Mouse (Mus musculus) heart, embryonic 15.5 days (tissue): ENCODE data around the gene Bcl9. TPM values are rescaled to one million over a fixed set of nuclear protein-coding genes. Genes with fewer than 3 reads are reported as not detected.

Source experiments
- ATAC-seq: fragments of 200-750 bp; cut with Nextera tagmentation; replicated peaks from 2 replicates; pipeline ENCODE4 v1.8.0; 2017; ENCODE audit warnings: low read depth, moderate TSS enrichment; ENCODE audit not compliant: insufficient number of reproducible peaks, insufficient read depth, low FRiP score
- H3K27ac ChIP-seq: fragments of 300-500 bp; sonication (generic); 2 replicates; pipeline ENCODE4 v1.5.1; 2015; ENCODE audit warnings: mild to moderate bottlenecking, inconsistent platforms
- H3K27me3 ChIP-seq: fragments of 300-500 bp; sonication (generic); 2 replicates; pipeline ENCODE4 v1.6.1; 2015; ENCODE audit warnings: inconsistent platforms
- H3K36me3 ChIP-seq: fragments of 300-500 bp; sonication (generic); 2 replicates; pipeline ENCODE4 v1.6.1; 2015; ENCODE audit warnings: mild to moderate bottlenecking, inconsistent platforms
- H3K4me1 ChIP-seq: fragments of 300-500 bp; sonication (generic); replicated peaks from 2 replicates; pipeline ENCODE4 v1.6.1; 2015; ENCODE audit warnings: inconsistent platforms
- H3K4me2 ChIP-seq: fragments of 300-500 bp; sonication (generic); 2 replicates; pipeline ENCODE4 v1.6.1; 2015; ENCODE audit warnings: inconsistent platforms, mild to moderate bottlenecking, moderate library complexity
- H3K4me3 ChIP-seq: fragments of 300-500 bp; sonication (generic); 2 replicates; pipeline ENCODE4 v1.5.1; 2015; ENCODE audit warnings: mild to moderate bottlenecking, inconsistent platforms
- H3K9ac ChIP-seq: fragments of 300-500 bp; sonication (generic); 2 replicates; pipeline ENCODE4 v1.6.1; 2015; ENCODE audit warnings: mild to moderate bottlenecking, inconsistent platforms
- H3K9me3 ChIP-seq: fragments of 300-500 bp; sonication (generic); replicated peaks from 2 replicates; pipeline ENCODE4 v1.6.1; 2016; ENCODE audit warnings: inconsistent platforms
- WGBS: fragments of 180-500 bp; shearing (Covaris S2); methylation state at CpG from one replicate; pipeline ENCODE4 v1.1.7; 2015; ENCODE audit warnings: mixed read lengths; 5-methylcytosine and 5-hydroxymethylcytosine counted together
- polyA plus RNA-seq: library from polyadenylated mRNA; unstranded; fragments of >200 nt; fragmentation: Nextera tagmentation; extraction: Ambion mirVana; gene quantifications from 2 replicates; pipeline ENCODE4 v1.2.1, GENCODE M21; 2015

The Bcl9 gene
- 33.0 and 33.5 TPM in 2 replicates for polyA plus RNA-seq

DNA sequence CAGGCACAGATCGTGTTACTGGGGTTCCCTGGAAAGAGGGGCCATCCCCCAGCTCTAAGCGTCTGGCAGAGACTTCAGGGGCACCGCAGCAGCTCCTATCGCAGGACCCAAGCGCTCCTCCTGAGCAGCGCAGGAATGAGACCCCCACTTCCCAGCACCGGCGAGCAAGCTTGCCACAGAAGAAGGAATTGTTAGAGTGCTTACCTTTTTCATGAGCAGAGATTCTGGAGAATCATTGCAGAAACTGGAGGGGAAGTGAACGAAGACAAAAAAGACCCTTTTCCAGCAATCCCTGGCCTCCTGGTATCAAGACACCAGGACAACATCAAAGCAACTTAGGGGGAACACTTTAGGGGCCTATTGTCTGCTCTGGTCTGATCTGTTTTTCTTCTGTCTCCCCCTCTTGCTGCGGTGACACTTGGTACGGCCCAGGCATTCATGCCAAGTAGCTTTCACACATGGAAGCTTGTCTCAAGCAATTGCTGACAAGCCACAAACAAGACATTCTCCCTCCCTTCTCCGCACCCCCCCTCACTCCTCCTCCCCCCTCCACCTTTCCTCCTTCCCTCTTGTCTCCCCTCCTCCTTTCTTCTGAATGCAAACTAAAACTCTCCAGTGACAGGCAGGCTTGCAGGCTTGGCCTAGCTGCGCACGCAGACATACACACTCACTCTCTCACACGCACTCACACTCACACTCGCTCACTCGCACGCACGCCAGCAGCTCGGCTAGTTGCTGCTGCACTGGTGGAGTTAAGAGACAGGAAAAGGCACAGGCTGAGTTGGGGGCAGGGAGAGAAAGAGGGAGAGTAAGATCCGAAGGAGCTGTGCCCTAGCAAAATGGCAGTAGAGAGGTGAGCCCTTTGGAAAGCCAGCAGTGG lies at the start of gene Bcl9:
Bcl9 (minus strand) TSS at position 365 of the 880 bp plus-strand sequence.
- Histone ChIP-seq H3K36me3 (no peaks in the 10 kb centered on the region), H3K27ac (peak within 1 kb of the TSS; percentile 94), H3K4me2 (peak within 1 kb of the TSS; percentile 81), H3K4me1 (peaks cover 33% of the 10 kb centered on the region), H3K27me3 (no peaks in the 10 kb centered on the region), H3K9me3 (no peaks in the 10 kb centered on the region), H3K9ac (peak within 1 kb of the TSS; percentile 80), H3K4me3 (peak within 1 kb of the TSS; percentile 66)
- peak; percentile 71 for ATAC-seq
- WGBS: under 1% methylated on average over 21 of the region's 21 CpGs

DNA sequence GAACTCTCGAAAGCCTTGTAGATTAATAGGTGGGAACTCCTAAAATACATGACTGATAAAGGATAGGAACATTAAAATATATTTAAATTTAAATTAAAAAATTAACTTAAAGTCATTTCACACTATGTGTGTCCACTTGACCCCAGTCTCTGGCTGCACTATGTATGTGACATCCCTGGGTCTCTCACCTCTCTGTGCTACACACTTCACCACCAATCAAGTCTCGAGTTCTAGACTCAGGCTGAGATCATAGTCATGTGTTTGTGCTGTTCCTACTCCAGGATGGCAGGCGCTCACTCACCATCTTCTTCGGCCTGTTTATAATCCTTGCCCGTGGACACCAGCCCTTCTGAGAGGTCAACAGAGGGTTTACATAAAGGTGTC lies 41.5 kb upstream of the Bcl9 start:
- Histone ChIP-seq H3K27me3 (no peaks in the 10 kb centered on the region), H3K9me3 (no peaks in the 10 kb centered on the region), H3K4me3 (no peak overlapping the region), H3K27ac (no peak overlapping the region), H3K9ac (no peak overlapping the region), H3K4me1 (peaks cover 22% of the 10 kb centered on the region), H3K4me2 (no peak overlapping the region), H3K36me3 (no peaks in the 10 kb centered on the region)
- ATAC-seq: no peak
- WGBS: 66% methylated on average over 5 of the region's 5 CpGs

DNA sequence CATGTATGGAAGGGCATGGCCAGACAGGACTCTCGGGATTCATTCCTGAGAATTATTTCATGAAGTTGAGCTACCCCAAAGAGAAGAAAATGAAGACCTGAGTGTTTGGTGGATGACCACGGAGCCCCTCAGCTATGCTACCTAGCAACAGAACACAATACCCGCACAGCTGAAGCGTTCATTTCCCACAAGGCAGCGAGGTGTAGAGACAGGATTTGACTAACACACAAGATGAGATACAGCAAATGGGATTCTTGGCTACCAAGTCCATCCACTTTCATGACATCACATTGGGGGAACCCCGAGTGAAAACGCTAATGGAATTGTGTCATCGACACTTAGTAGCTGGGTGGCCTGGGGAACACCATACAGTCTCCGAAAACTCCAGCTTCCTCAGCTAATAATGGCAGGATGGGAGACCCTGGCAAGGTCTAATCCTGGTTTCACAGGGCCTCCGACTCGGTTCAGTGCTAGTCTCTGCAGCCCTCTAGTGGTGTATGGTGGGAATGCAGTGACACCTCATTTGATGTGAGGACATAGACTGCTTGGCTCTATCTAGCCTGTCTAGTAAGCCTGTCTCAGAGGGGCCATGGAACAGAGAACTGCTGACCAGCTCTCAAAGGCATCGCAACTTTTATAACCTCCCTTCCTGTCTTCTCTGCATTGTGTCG lies 40.9 kb upstream of the Bcl9 start:
- no peak overlapping the region for H3K9ac ChIP-seq
- no peaks in the 10 kb centered on the region for H3K36me3 ChIP-seq
- H3K4me2 ChIP-seq: no peak overlapping the region
- no peaks in the 10 kb centered on the region for H3K27me3 ChIP-seq
- peak; percentile 66; the same call in 1 of the 2 replicates for ATAC-seq
- H3K4me3 ChIP-seq: no peak overlapping the region
- 26% methylated on average over 13 of the region's 13 CpGs for WGBS
- H3K4me1 ChIP-seq: peaks cover 22% of the 10 kb centered on the region
- H3K27ac ChIP-seq: no peak overlapping the region
- no peaks in the 10 kb centered on the region for H3K9me3 ChIP-seq

DNA sequence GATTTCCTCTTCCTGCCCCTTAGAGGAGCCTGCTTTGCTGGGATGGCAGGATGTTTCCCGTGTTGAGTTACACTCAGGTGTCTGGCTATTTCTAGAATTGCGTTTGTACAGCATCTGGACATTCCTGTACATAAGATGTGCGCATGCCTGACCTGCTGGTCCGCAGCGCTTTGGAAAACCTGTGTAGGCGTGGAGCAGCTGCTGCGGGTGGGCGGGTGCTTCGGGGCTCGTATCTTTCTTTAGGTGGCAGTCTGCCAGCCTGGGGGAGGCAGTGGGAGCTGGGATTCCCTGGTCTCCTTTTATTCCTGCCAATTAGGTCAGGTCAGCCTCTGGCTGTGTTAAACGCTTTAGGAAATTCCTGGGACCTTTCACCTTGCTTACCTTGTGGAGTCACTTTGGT lies 39.6 kb upstream of the Bcl9 start:
- peak; percentile 71 for ATAC-seq
- Histone ChIP-seq H3K4me2 (peak overlapping the region; percentile 49), H3K4me3 (peak overlapping the region; percentile 29)

DNA sequence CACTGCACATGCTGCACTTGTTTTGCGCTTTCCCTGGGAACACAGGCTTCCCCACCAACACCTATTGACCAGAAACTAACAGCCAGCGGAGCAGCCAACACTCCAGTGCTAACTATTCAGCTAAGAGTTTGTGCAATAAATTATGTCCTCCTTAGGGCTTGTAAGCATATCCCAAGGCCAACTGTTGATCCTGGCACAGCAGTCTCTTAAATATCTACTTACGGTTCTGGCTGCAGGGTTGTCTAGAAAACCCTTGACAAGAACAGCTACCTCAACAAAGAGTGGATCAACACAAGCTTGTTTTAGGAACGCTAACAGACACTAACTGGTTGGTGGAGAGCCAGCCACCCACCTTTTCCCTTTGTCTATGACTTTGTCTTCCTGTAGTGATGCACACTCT lies 38.6 kb upstream of the Bcl9 start:
- H3K9ac ChIP-seq: no peak overlapping the region
- no peaks in the 10 kb centered on the region for H3K27me3 ChIP-seq
- no peak overlapping the region for H3K4me2 ChIP-seq
- H3K27ac ChIP-seq: no peak overlapping the region
- no peaks in the 10 kb centered on the region for H3K36me3 ChIP-seq
- H3K4me1 ChIP-seq: peaks cover 22% of the 10 kb centered on the region
- ATAC-seq: no peak
- H3K9me3 ChIP-seq: no peaks in the 10 kb centered on the region
- WGBS: 81% methylated on average over 4 of the region's 4 CpGs
- H3K4me3 ChIP-seq: no peak overlapping the region

More for the DNA sequence above, 39.6 kb upstream of the Bcl9 start:
- no peaks in the 10 kb centered on the region for H3K9me3 ChIP-seq
- H3K27ac ChIP-seq: no peak overlapping the region; the same call in 1 of the 2 replicates
- H3K36me3 ChIP-seq: no peaks in the 10 kb centered on the region
- H3K4me1 ChIP-seq: peaks cover 22% of the 10 kb centered on the region
- H3K9ac ChIP-seq: no peak overlapping the region
- no peaks in the 10 kb centered on the region for H3K27me3 ChIP-seq
- 2% methylated on average over 11 of the region's 11 CpGs for WGBS

DNA sequence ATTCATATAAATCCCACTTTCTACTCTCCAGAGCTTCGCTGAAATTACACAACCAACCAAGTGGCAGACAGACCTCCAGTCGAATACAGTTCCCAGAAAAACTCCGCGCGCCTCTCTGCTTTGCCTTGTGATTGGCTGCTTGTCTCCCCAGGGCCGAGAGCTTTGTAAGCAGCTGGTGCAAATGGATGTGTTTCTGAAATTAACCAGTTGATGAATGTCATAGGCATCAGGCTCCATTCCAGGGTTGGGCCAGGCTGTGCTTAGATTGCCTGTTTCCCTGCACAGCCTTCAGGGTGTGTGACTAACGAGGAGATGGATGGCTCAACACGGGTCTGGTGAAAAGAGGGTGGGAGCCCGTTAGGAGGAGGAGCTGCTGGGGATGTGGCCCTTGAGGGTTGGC lies 36.9 kb upstream of the Bcl9 start:
- WGBS: 47% methylated on average over 9 of the region's 9 CpGs
- H3K4me3 ChIP-seq: no peak overlapping the region
- H3K9ac ChIP-seq: no peak overlapping the region
- H3K9me3 ChIP-seq: no peaks in the 10 kb centered on the region
- no peak for ATAC-seq
- H3K27ac ChIP-seq: no peak overlapping the region
- H3K27me3 ChIP-seq: no peaks in the 10 kb centered on the region
- H3K4me1 ChIP-seq: peaks cover 22% of the 10 kb centered on the region
- no peak overlapping the region for H3K4me2 ChIP-seq
- no peaks in the 10 kb centered on the region for H3K36me3 ChIP-seq

DNA sequence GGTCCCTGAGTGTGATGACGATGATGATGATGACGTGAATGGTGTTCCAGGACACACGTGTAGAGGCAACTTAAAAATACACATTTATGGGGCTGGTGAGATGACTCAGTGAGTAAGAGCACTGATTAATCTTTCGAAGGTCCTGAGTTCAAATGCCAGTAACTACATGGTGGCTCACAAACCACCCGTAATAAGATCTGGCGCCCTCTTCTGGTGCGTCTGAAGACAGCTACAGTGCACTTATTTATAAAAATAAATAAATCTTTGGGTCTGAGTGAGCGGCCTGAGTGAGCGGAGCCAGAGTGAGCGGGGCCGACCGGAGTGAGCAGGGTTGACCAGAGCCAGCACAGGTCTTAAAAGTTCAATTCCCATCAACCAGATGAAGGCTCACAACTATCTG lies 34.5 kb upstream of the Bcl9 start:
- H3K36me3 ChIP-seq: no peaks in the 10 kb centered on the region
- no peak for ATAC-seq
- H3K27me3 ChIP-seq: no peaks in the 10 kb centered on the region
- H3K4me1 ChIP-seq: peaks cover 6% of the 10 kb centered on the region
- no peak overlapping the region for H3K4me3 ChIP-seq
- H3K27ac ChIP-seq: no peak overlapping the region
- no peaks in the 10 kb centered on the region for H3K9me3 ChIP-seq
- H3K4me2 ChIP-seq: no peak overlapping the region
- 84% methylated on average over 12 of the region's 12 CpGs for WGBS
- H3K9ac ChIP-seq: no peak overlapping the region

DNA sequence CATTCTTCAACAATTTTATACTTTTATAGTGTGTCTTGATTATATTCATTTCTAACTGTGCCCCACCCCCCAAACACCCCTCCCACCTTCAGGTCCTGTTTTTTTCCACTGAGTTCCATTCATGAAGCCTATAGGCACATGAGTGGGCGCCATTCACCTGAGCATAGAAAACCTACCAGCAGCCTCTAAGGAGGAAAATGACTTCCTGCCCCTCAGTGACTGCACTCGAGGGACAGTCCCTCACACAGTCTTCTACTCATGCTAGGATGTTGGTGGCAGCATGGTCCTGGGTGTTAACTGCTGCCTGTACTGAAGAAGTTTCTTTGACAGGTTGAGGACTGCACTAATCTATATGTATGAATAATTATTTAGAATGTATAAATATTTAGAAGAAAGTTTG lies 30.1 kb upstream of the Bcl9 start:
- WGBS: 89% methylated on average over 2 of the region's 2 CpGs
- no peaks in the 10 kb centered on the region for H3K36me3 ChIP-seq
- no peaks in the 10 kb centered on the region for H3K27me3 ChIP-seq
- H3K9me3 ChIP-seq: no peaks in the 10 kb centered on the region
- H3K27ac ChIP-seq: no peak overlapping the region
- no peak for ATAC-seq
- H3K4me2 ChIP-seq: no peak overlapping the region
- no peak overlapping the region for H3K9ac ChIP-seq
- H3K4me1 ChIP-seq: no peaks in the 10 kb centered on the region
- H3K4me3 ChIP-seq: no peak overlapping the region

DNA sequence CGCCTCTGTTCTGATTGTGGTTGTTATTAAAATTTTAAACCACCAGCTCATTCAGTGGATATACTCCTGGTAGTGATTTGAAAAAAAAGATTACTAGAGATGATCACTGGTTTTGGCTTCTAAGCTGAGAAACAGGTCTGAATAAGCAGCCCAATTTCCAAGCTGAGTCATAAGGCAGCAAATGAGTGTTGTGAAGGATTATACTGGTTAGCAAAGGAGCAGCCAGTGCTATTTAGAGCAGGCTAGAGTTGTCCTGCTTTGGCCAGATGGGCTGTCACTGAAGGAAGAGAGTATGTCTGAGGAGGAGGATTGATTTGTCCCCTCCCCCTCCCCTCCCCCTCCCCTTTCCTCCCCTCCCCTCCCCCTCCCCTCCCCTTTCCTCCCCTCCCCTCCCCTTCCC lies 29.6 kb upstream of the Bcl9 start:
- H3K27me3 ChIP-seq: no peaks in the 10 kb centered on the region
- no peak for ATAC-seq
- H3K27ac ChIP-seq: no peak overlapping the region
- H3K36me3 ChIP-seq: no peaks in the 10 kb centered on the region
- H3K9me3 ChIP-seq: no peaks in the 10 kb centered on the region
- WGBS: 89% methylated on average over 1 of the region's 1 CpGs
- no peak overlapping the region for H3K4me2 ChIP-seq
- H3K4me1 ChIP-seq: no peaks in the 10 kb centered on the region
- H3K9ac ChIP-seq: no peak overlapping the region
- H3K4me3 ChIP-seq: no peak overlapping the region

DNA sequence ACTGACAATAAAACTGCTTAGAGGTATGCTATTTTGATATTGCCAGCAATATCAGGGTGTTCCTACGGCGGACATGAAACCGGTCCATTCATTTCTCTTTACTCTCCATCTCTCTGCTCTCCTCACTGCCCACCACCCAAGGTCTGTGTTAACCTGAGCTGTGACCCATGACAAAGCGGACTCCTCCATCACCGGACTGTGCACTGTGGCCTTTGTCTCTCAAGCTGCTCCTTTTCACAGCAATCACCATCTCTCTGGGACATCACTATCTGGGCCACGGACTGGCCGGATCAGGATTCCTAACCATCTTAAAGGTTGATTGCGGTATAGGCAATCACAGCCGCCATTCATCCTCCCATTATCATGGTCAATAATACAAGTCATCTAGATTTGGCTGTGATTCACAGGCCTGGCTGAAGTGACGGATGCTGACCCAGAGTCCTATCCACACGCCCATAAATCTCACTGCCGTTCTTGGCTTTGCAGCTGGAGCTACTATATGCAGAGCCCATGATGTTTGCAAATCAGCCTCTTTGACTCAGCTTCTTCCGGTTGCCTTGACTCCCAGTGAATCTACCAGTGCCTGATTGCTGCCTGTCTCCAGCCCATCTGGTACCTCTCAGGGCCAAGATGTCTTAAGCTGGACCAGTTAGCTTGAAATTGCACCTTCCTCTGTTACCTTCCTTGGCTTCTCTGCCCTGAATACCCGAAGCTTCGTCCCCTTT lies 28.1 kb upstream of the Bcl9 start:
- WGBS: 79% methylated on average over 15 of the region's 15 CpGs
- H3K4me3 ChIP-seq: no peak overlapping the region

DNA sequence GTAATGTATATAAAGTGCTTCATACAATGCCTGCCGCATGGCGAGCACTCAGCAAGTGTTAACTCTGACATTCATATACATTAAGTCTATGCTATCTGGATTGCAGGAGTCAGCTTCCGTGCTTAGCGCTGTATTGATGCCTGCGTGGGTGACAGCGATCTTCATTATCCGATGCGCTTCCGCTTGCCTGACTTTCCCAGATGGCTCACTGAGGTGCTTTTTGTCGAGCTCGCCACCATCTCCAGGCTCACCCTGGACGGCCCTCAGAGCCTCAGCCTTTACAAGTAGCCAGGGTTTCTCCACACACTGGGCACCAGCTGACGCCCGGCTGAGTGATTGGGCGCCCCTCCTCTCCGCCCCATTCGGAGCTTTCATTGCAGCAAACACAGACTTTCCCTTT lies 26.3 kb upstream of the Bcl9 start:
- H3K4me2 ChIP-seq: no peak overlapping the region
- no peaks in the 10 kb centered on the region for H3K36me3 ChIP-seq
- WGBS: 59% methylated on average over 17 of the region's 17 CpGs
- no peaks in the 10 kb centered on the region for H3K4me1 ChIP-seq
- no peak overlapping the region for H3K4me3 ChIP-seq
- no peak overlapping the region for H3K27ac ChIP-seq
- no peak overlapping the region for H3K9ac ChIP-seq
- ATAC-seq: no peak
- H3K9me3 ChIP-seq: no peaks in the 10 kb centered on the region
- H3K27me3 ChIP-seq: no peaks in the 10 kb centered on the region

More for the DNA sequence above, 28.1 kb upstream of the Bcl9 start:
- H3K4me2 ChIP-seq: no peak overlapping the region
- no peak overlapping the region for H3K27ac ChIP-seq
- no peaks in the 10 kb centered on the region for H3K9me3 ChIP-seq
- no peaks in the 10 kb centered on the region for H3K27me3 ChIP-seq
- no peaks in the 10 kb centered on the region for H3K4me1 ChIP-seq
- no peak overlapping the region for H3K9ac ChIP-seq
- ATAC-seq: no peak
- H3K36me3 ChIP-seq: no peaks in the 10 kb centered on the region
